Mouse (Mus musculus) megakaryocyte, embryonic 14.5 days (primary cell): ENCODE data around the gene Nupr1l. TPM values are rescaled to one million over a fixed set of nuclear protein-coding genes. Genes with fewer than 3 reads are reported as not detected.
"Not testable (repeated sequence)": the region's sequence is repeated elsewhere in the genome, so short reads cannot be mapped to it uniquely, and the experiment has no call there.

ENCODE experiments used
- H3K27me3 ChIP-seq: replicated peaks from 2 replicates; pipeline ENCODE3; 2012; ENCODE audit warnings: inconsistent platforms
- H3K36me3 ChIP-seq: replicated peaks from 2 replicates; pipeline ENCODE3; 2012; ENCODE audit warnings: low read length, inconsistent platforms, mixed read lengths
- H3K4me1 ChIP-seq: 2 replicates; pipeline ENCODE4 v1.6.1; 2012; ENCODE audit warnings: inconsistent platforms
- H3K4me3 ChIP-seq: replicated peaks from 2 replicates; pipeline ENCODE3; 2012; ENCODE audit warnings: moderate library complexity, mild to moderate bottlenecking, inconsistent platforms
- H3K9me3 ChIP-seq: 2 replicates; pipeline ENCODE4 v1.6.1; 2012; ENCODE audit warnings: inconsistent platforms
- FLI1 ChIP-seq: IDR thresholded peaks from 2 replicates; pipeline ENCODE4 v1.6.1; 2012; ENCODE audit warnings: low read length, inconsistent platforms, mixed read lengths
- GATA1 ChIP-seq: IDR thresholded peaks from 3 replicates; pipeline ENCODE4 v1.6.1; 2012; ENCODE audit warnings: mixed read lengths, low read length, inconsistent platforms, borderline replicate concordance
- polyA plus RNA-seq: library from polyadenylated mRNA; stranded (reverse); fragments of >175 nt; gene quantifications from 2 replicates; pipeline ENCODE4 v1.2.3, GENCODE M21; 2012; ENCODE audit warnings: low replicate concordance; ENCODE audit not compliant: insufficient read depth

The Nupr1l gene
- polyA plus RNA-seq, 1 experiment, result 2.4 TPM

DNA sequence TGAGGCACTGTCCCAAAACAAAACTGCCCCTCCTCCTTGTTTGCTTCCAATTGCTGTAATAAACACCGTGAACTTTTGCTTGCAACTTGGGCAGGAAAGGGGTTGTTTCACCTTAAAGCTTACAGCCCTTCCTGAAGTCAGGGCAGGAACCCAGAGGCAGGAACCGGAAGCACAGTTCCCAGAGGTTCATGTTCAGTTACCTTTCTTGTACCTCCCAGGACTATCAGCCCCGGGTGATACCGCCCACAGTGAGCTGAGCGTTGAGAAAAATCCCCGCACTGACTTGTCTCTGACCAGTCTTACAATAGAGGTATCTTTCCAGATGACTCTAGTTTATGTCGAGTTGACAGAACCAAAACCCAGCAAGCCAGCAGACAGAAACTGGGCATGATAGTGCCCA, 1.3 kb downstream of the Nupr1l start:
- no peak for TF ChIP-seq GATA1
- TF ChIP-seq FLI1, result no peak
- H3K9me3 ChIP-seq, result no peaks in the 10 kb centered on the region
- peak overlapping the region; percentile 38 for H3K4me3 ChIP-seq
- H3K4me1 ChIP-seq, result peaks cover 44% of the 10 kb centered on the region
- no peaks in the 10 kb centered on the region for H3K36me3 ChIP-seq
- H3K27me3 ChIP-seq, result no peaks in the 10 kb centered on the region

- Histone ChIP-seq H3K36me3 (no peaks in the 10 kb centered on the region), H3K4me1 (peaks cover 33% of the 10 kb centered on the region), H3K9me3 (no peaks in the 10 kb centered on the region), H3K27me3 (no peaks in the 10 kb centered on the region), H3K4me3 (peak overlapping the region; percentile 14)
- no peak for TF ChIP-seq GATA1
- no peak for TF ChIP-seq FLI1
Measured at GRCm38 (mm10) chr5:129914024-129914423, 5.7 kb downstream of the Nupr1l start.

- H3K36me3 ChIP-seq, H3K27me3 ChIP-seq, H3K9me3 ChIP-seq, H3K4me3 ChIP-seq: not testable (repeated sequence)
- peaks cover 24% of the 10 kb centered on the region for H3K4me1 ChIP-seq
Measured at GRCm38 (mm10) chr5:129915491-129915890, 7.2 kb downstream of the Nupr1l start.

- no peaks in the 10 kb centered on the region for H3K9me3 ChIP-seq
- H3K4me3 ChIP-seq, result no peak overlapping the region
- H3K4me1 ChIP-seq, result peaks cover 21% of the 10 kb centered on the region
- H3K36me3 ChIP-seq, result no peaks in the 10 kb centered on the region
- no peak for TF ChIP-seq GATA1
- no peak for TF ChIP-seq FLI1
- H3K27me3 ChIP-seq, result no peaks in the 10 kb centered on the region
Measured at GRCm38 (mm10) chr5:129918065-129918651, 9.8 kb downstream of the Nupr1l start.

- H3K36me3 ChIP-seq, result no peaks in the 10 kb centered on the region
- no peaks in the 10 kb centered on the region for H3K9me3 ChIP-seq
- H3K27me3 ChIP-seq, result no peaks in the 10 kb centered on the region
- H3K4me3 ChIP-seq, result no peak overlapping the region
- TF ChIP-seq GATA1 (no peak), FLI1 (no peak)
- H3K4me1 ChIP-seq, result peaks cover 17% of the 10 kb centered on the region
Measured at GRCm38 (mm10) chr5:129918752-129919151, 10.4 kb downstream of the Nupr1l start.

GRCm38 (mm10) chr5:129919320-129919719, 11.0 kb downstream of the Nupr1l start:
- TF ChIP-seq GATA1, result no peak
- no peak for TF ChIP-seq FLI1
- H3K27me3 ChIP-seq, result no peaks in the 10 kb centered on the region
- no peaks in the 10 kb centered on the region for H3K9me3 ChIP-seq
- no peaks in the 10 kb centered on the region for H3K36me3 ChIP-seq
- H3K4me3 ChIP-seq, result no peak overlapping the region
- H3K4me1 ChIP-seq, result peaks cover 12% of the 10 kb centered on the region

- TF ChIP-seq FLI1, result no peak
- TF ChIP-seq GATA1, result no peak
- H3K4me3 ChIP-seq, result no peak overlapping the region
- H3K36me3 ChIP-seq, result no peaks in the 10 kb centered on the region
- no peaks in the 10 kb centered on the region for H3K9me3 ChIP-seq
- no peaks in the 10 kb centered on the region for H3K27me3 ChIP-seq
- H3K4me1 ChIP-seq, result peaks cover 17% of the 10 kb centered on the region
Measured at GRCm38 (mm10) chr5:129921972-129922371, 13.6 kb downstream of the Nupr1l start.

DNA sequence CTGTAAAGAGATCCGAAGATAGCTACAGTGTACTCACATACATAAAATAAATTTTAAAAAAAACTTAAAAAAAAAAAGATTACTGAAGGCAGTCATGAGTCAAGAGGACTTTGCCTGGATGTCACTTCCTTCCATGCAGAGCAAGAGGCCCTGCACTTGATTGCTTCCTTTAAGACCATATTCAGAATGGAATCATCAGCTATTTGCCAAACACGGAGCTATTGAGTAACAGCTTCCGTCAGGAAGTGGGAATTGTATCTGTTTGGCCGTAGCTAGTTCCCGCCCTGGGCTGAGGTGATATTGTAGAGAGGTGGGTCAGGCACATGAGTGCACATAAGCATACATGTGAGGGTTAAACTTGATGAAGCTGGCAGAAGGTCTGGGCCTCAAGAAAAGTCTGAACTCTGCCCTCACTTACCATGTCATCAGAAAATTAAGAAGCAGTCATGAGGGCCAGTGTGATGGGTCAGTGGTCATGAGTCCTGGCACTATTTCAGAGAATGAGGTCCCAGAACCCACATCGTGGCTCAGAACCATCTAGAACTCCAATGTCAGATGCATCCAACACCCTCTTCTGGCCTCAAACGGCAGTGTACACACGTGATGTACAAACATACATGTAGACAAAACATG, 16.6 kb downstream of the Nupr1l start:
- TF ChIP-seq FLI1, result no peak
- TF ChIP-seq GATA1, result no peak
- no peaks in the 10 kb centered on the region for H3K27me3 ChIP-seq
- H3K4me1 ChIP-seq, result peaks cover 14% of the 10 kb centered on the region
- no peaks in the 10 kb centered on the region for H3K9me3 ChIP-seq
- no peaks in the 10 kb centered on the region for H3K36me3 ChIP-seq
- H3K4me3 ChIP-seq, result no peak overlapping the region

DNA sequence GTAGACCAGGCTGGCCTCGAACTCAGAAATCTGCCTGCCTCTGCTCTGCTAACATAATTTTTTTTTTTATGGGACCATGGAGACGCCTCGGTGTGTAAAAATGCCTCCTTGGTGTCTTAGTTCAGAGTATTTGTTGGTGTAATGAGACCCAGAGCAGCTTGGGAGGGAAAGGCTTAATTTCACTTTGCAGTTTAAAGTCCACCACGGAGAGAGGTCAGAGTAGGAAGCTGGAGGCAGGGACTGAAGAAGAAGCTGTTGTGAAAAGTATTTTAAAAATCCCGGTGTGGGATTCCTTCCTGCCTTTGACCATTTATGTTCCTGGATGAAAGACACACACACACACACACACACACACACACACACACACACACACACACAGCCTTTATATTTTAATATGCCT, 17.6 kb downstream of the Nupr1l start:
- TF ChIP-seq FLI1 (no peak), GATA1 (no peak)
- H3K27me3 ChIP-seq, result no peaks in the 10 kb centered on the region
- H3K36me3 ChIP-seq, result no peaks in the 10 kb centered on the region
- peaks cover 21% of the 10 kb centered on the region for H3K4me1 ChIP-seq
- H3K4me3 ChIP-seq, result no peak overlapping the region
- no peaks in the 10 kb centered on the region for H3K9me3 ChIP-seq

- H3K4me3 ChIP-seq, result no peak overlapping the region
- peaks cover 14% of the 10 kb centered on the region for H3K4me1 ChIP-seq
- H3K9me3 ChIP-seq, result peaks cover 15% of the 10 kb centered on the region
- no peaks in the 10 kb centered on the region for H3K27me3 ChIP-seq
- TF ChIP-seq GATA1 (no peak), FLI1 (no peak)
- no peaks in the 10 kb centered on the region for H3K36me3 ChIP-seq
Measured at GRCm38 (mm10) chr5:129929924-129930855, 21.9 kb downstream of the Nupr1l start.
